Mouse (Mus musculus) testis, adult 2 months (tissue): ENCODE results near the gene Car6.

ENCODE experiments used
- CTCF ChIP-seq: fragments of 200-500 bp; IDR thresholded peaks from 2 replicates; pipeline ENCODE4 v1.5.1; 2012; ENCODE audit warnings: low read depth, mild to moderate bottlenecking, inconsistent platforms, low read length, moderate library complexity; ENCODE audit not compliant: control insufficient read depth, insufficient read depth, insufficient replicate concordance
- POLR2A ChIP-seq: fragments of 200-500 bp; IDR thresholded peaks from 2 replicates; pipeline ENCODE4 v1.6.1; 2012; ENCODE audit warnings: low read depth, mild to moderate bottlenecking, inconsistent platforms, low read length, moderate library complexity; ENCODE audit not compliant: control insufficient read depth

DNA sequence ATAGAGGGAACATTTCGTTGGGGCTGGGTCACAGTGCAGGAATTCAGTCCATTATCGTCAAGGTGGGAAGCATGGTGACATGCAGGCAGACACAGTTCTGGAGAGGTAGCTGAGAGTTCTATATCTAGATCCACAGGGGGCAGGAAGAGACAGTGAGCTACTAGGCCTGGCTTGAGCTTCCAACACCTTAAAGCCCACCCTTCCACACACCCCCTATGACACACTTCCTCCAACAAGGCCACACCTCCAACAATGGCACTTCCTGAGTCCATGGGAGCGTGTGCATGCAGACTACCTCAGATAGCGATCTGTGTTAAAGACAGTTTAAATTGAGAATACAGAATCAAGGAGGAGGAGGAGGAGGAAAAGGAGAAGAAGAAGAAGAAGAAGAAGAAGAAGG is 45.4 kb downstream of the Car6 start:
- TF ChIP-seq CTCF: no peak
- TF ChIP-seq POLR2A: no peak
